Mouse (Mus musculus) right cerebral cortex, postnatal 14 days (tissue): ENCODE measurements at regions not wholly inside any gene's neighbourhood (a gene's known extent, or its start where the extent isn't known, plus 50 kb on each side); places are given as distances from the start of the nearest gene placed in this dataset.

Experiments used
- DNase-seq: peaks from one replicate; pipeline ENCODE4 v3.0.0; 2022

DNA sequence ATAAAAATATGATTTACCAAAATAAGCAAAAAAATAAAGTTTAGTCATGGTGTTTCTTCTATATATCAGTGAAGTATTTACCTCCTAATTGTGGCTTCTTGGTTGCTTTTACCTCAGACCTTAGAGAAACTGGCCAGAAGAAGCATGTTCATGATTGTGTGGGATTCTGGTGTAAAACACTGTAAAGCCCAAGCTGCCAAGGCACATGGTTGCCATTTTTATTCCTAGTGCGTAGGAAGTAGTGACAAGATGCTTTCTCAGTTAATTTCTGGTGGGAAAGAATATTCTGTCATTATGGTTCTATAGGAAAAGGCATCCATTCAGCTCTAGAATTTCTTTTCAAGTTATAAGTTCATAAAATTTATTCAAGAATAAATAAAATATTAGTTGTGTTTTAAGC is 805.2 kb downstream of the Olfm4 start:
- DNase-seq = no peak

- no peak for DNase-seq
Observed at GRCm38 (mm10) chr14:80799370-80799959, 815.6 kb downstream of the Olfm4 start.

DNA sequence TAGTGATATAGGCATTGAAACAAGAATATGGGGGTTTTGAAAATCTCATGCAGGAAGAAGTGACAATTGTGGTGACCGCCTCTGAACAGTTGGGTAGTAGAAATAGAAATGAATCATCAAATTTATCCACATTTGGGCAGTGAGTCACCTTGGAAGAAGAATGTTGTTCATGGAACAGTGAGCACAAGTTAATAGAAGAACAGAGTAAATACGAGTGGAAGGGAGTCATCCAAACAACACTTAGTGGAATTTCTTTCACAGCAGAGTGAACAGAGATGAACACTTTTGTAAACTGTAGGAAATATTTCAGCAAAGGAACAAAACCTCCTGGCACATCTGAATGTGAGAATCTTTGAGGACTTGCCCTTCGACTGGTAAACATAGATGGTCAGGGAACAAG is 846.6 kb downstream of the Olfm4 start:
- no peak for DNase-seq

GRCm38 (mm10) chr14:80844550-80844949 is 860.7 kb downstream of the Olfm4 start:
- DNase-seq = no peak

DNA sequence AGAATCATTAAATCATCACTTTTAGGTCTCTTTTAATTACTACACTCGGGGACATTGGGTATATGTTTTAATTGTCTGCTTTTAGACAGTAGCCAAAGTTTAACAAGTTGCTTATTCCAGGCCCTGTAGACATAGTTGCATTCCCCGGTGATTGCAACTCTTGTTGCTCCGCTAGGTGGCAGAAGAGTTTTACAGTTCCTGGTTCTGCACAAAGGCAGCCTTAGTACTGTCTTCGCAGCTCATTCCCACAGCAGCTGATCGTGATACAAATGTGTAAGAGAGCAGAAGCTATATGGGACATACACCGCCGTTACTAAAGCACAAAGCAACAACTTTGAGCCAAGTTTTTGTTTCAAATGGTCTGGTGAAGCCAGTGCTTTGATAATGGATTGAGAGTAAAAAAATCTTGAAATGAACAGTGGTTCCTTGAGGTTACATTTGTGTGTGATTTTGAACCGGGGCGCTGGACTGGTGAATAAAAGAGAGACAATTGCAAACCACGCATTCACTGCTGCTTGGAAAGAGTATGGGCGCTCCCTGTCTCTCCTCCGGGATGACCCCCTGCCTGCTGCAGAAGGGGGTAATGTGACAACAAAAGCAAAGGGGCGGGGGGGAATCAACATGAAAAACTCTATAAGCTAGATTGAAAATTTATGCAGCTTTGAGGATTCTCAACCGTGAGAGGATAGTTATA is 861.8 kb downstream of the Olfm4 start:
- DNase-seq = peak; percentile 84

DNA sequence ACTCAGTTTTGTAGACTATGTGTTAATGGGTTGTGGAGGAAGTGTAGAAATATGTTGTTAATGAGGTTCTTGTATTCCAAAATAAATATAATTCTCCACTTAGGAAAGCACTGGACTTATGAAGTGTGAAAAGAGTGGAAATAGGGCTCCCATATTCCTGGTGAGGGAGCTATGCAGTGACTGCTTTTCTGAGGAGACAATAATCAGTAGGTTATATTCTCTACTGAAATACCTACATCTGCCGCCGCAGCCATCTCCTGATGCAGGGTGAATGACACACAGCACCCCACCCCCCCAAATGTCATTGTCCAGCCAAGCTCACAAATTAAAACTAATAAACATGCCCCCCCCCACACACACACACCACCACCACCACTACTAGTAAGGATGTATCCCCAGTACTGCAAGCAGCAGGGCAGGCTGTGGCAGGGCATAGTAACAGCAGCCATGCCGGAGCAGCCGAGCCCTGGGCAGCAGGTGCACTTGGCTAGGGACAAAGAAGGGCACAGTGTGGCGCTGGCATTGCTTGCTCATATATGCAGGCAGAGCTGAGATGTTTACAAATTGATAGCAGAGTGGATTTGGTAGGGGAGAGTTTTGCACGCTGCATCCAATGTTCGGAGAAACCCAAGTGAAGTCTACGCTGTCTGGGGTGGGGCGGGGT is 862.7 kb downstream of the Olfm4 start:
- DNase-seq = peak; percentile 5
